Mouse (Mus musculus): Measurements from ENCODE around the gene Fa2h.

- TF ChIP-seq CTCF (IDR thresholded peaks at IDR 0.05; ENCODE audit: extremely low read depth, insufficient read depth, low read length) (no peak), POLR2A (IDR thresholded peaks at IDR 0.05; ENCODE audit: extremely low read depth, insufficient read depth, low read length) (no peak)
Measured at GRCm38 (mm10) chr8:111375192-111375591, 18.4 kb downstream of the Fa2h start.
